Mouse (Mus musculus): ENCODE data around the gene Zfp683.

- TF ChIP-seq TAL1 (IDR thresholded peaks at IDR 0.05; ENCODE audit: low read length), result no peak
- no peak for TF ChIP-seq GATA1 (IDR thresholded peaks at IDR 0.05; ENCODE audit: low read length)
Observed at GRCm38 (mm10) chr4:134082460-134082859, 28.8 kb downstream of the Zfp683 start.
